Comparison of ENCODE assay signal across 8 mouse cellular contexts in the genomic region with DNA sequence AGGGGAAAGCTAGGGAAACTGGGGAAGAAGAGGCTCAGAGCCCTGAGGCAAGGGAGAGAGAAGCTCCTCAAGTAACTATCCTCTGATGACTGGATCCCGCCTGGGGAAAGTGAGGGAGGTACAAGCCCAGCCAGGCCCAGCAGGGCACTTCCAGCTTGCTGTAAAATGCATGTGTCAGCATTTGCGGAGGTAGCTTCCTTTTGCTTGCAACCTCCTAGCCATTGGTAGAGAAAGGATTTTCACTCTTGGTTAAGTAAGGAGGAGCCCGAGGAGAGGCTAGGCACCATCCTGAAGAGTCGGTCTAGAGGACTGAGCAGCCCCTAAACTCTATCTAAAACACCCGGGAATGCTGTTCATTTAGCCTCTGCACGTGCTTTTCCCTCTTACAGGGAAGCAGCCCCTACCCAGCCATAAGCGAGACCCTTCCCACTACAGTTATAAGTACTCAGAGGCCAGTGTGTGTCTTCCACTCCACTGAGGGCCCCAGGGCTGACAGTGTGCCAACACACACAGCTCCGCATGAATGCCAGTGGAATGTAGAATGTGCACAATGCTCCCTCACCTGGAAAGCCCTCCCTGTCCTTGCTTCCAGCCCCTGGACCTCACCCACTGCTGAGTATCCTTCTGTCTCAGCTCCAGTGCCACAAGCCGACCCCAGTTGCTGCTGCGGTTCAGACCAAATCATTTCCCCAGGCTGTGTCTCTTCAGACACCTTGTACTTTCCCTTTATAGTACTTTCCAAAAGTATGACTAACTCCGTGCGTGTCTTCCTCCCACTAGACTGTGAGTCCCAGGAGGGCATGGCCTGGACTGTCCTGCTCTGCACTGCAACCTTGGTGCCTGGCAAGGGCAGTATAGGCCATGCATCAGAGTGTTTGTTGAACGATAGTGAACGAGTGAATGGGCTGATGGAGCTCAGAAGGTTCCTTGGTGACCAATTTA.
A peak's percentile ranks its signal among the peaks of the same experiment; 100 is the strongest.
DNase-seq lines count a peak whose midpoint lies in the region; ATAC-seq and TF ChIP-seq lines count a peak whose summit lies in the region.

No protein-coding gene starts in this region.

- H3K27ac ChIP-seq in heart, postnatal 0 days (ENCODE audit: low read depth), result no peak overlapping the region
- peak overlapping the region; percentile 48; the same call in 1 of the 2 replicates for H3K27ac ChIP-seq in neural tube, embryonic 14.5 days (ENCODE audit: low read depth, low read length)
- no peak overlapping the region for H3K27ac ChIP-seq in forebrain, embryonic 15.5 days (replicated peaks)

- intact Hi-C loops in heart, postnatal 25 days (cut with DNase I), result no loop called here

- no peak for TF ChIP-seq EP300 in heart, postnatal 0 days (IDR thresholded peaks at IDR 0.05; ENCODE audit: low read depth)

- no peak overlapping the region for H3K4me2 ChIP-seq in heart, postnatal 0 days (ENCODE audit: low read depth, low read length)
- 0 out of 2 replicates have a peak overlapping the region, but pooled peaks have one; percentile 1 for H3K4me2 ChIP-seq in neural tube, embryonic 14.5 days (ENCODE audit: low read depth, low read length)
- H3K4me2 ChIP-seq in forebrain, embryonic 15.5 days (replicated peaks), result no peak overlapping the region

- H3K36me3 ChIP-seq in heart, postnatal 0 days (replicated peaks; ENCODE audit: control insufficient read depth, insufficient read depth, low read length), result no peaks in the 10 kb centered on the region
- no peaks in the 10 kb centered on the region for H3K36me3 ChIP-seq in neural tube, embryonic 14.5 days (ENCODE audit: control insufficient read depth, insufficient read depth, low read length)
- H3K36me3 ChIP-seq in forebrain, embryonic 15.5 days, result no peaks in the 10 kb centered on the region

- ATAC-seq in heart, postnatal 0 days (ENCODE audit: insufficient read depth, low read depth), result 0 out of 2 replicates have a peak, but pooled peaks have one; percentile 27
- ATAC-seq in neural tube, embryonic 14.5 days (ENCODE audit: low read depth), result peak; percentile 81
- no peak for ATAC-seq in forebrain, embryonic 15.5 days (replicated peaks)

- H3K9me3 ChIP-seq in heart, postnatal 0 days (replicated peaks; ENCODE audit: control insufficient read depth, low read length), result no peaks in the 10 kb centered on the region
- no peaks in the 10 kb centered on the region for H3K9me3 ChIP-seq in neural tube, embryonic 14.5 days (ENCODE audit: control insufficient read depth, low read length)
- H3K9me3 ChIP-seq in forebrain, embryonic 15.5 days, result no peaks in the 10 kb centered on the region

- no peak for TF ChIP-seq CTCF in heart, postnatal 0 days (IDR thresholded peaks at IDR 0.05; ENCODE audit: low read depth)

- peaks cover 6% of the 10 kb centered on the region for H3K4me1 ChIP-seq in heart, postnatal 0 days (ENCODE audit: control insufficient read depth, insufficient read depth)
- peaks cover 17% of the 10 kb centered on the region for H3K4me1 ChIP-seq in neural tube, embryonic 14.5 days (ENCODE audit: control insufficient read depth, insufficient read depth, low read length)
- H3K4me1 ChIP-seq in forebrain, embryonic 15.5 days, result peaks cover 14% of the 10 kb centered on the region

- no peak overlapping the region for H3K4me3 ChIP-seq in heart, postnatal 0 days (ENCODE audit: low read depth, low read length)
- H3K4me3 ChIP-seq in neural tube, embryonic 14.5 days (ENCODE audit: low read depth, low read length), result no peak overlapping the region
- H3K4me3 ChIP-seq in forebrain, embryonic 15.5 days, result no peak overlapping the region

- WGBS in heart, postnatal 0 days, result 45% methylated on average over 14 of the region's 14 CpGs
- WGBS in neural tube, embryonic 14.5 days, result 54% methylated on average over 14 of the region's 14 CpGs
- WGBS in forebrain, embryonic 15.5 days, result 61% methylated on average over 14 of the region's 14 CpGs

- DNase-seq in heart, postnatal 0 days (ENCODE audit: low spot score), result no peak
- no peak for DNase-seq in heart, postnatal 25 days (ENCODE audit: low spot score)
- DNase-seq in cerebellum, postnatal 36 days, result peak; percentile 43 to 47
- DNase-seq in kidney, postnatal 25 days, result peak; percentile 73 to 83
- DNase-seq in left cerebral cortex, adult 9 months (ENCODE audit: low spot score in 2 of 2), result no peak
- DNase-seq in right cerebral cortex, adult 2 months (ENCODE audit: low spot score in 2 of 2), result no peak

- H3K27me3 ChIP-seq in heart, postnatal 0 days (ENCODE audit: control insufficient read depth, insufficient read depth, low read length), result no peaks in the 10 kb centered on the region
- H3K27me3 ChIP-seq in neural tube, embryonic 14.5 days (ENCODE audit: control insufficient read depth, insufficient read depth, low read length), result peaks cover 6% of the 10 kb centered on the region; the same call in 1 of the 2 replicates
- H3K27me3 ChIP-seq in forebrain, embryonic 15.5 days, result no peaks in the 10 kb centered on the region

- no peak overlapping the region for H3K9ac ChIP-seq in heart, postnatal 0 days (replicated peaks; ENCODE audit: low read depth, low read length)
- no peak overlapping the region for H3K9ac ChIP-seq in neural tube, embryonic 14.5 days (replicated peaks; ENCODE audit: low read depth, low read length)
- H3K9ac ChIP-seq in forebrain, embryonic 15.5 days (replicated peaks), result no peak overlapping the region

Comparison
In these comparisons a context has a peak if more than half of its experiments do, and no peak if none do; other contexts are left out.
1. DNase-seq: peak in cerebellum, postnatal 36 days (2 of 2) and kidney, postnatal 25 days (2 of 2); none in heart, postnatal 0 days (single experiment), heart, postnatal 25 days (single experiment), left cerebral cortex, adult 9 months (0 of 2) and right cerebral cortex, adult 2 months (0 of 2).